Mouse (Mus musculus) forebrain, embryonic 10.5 days (tissue): Measurements from ENCODE around the gene Fads2. TPM values are rescaled to one million over a fixed set of nuclear protein-coding genes. Genes with fewer than 3 reads are reported as not detected.
A peak's percentile ranks its signal among the peaks of the same experiment; 100 is the strongest.

Experiments
- DNase-seq: peaks from one replicate; pipeline ENCODE4 v3.0.0-alpha.2; 2017; ENCODE audit warnings: low spot score; ENCODE audit errors: extremely low spot score
- H3K27ac ChIP-seq: fragments of 300-500 bp; sonication (generic); 2 replicates; pipeline ENCODE4 v1.5.1; 2016; ENCODE audit warnings: mild to moderate bottlenecking
- H3K27me3 ChIP-seq: fragments of 300-500 bp; sonication (generic); 2 replicates; pipeline ENCODE4 v1.6.1; 2016; ENCODE audit warnings: mild to moderate bottlenecking; ENCODE audit not compliant: poor library complexity, severe bottlenecking
- H3K36me3 ChIP-seq: fragments of 300-500 bp; sonication (generic); replicated peaks from 2 replicates; pipeline ENCODE4 v1.6.1; 2016; ENCODE audit warnings: mild to moderate bottlenecking, moderate library complexity
- H3K4me1 ChIP-seq: fragments of 300-500 bp; sonication (generic); 2 replicates; pipeline ENCODE4 v1.6.1; 2016
- H3K4me3 ChIP-seq: fragments of 300-500 bp; sonication (generic); 2 replicates; pipeline ENCODE4 v1.5.1; 2016; ENCODE audit warnings: mild to moderate bottlenecking, moderate library complexity
- H3K9me3 ChIP-seq: fragments of 300-500 bp; sonication (generic); 2 replicates; pipeline ENCODE4 v1.6.1; 2016; ENCODE audit warnings: mild to moderate bottlenecking, moderate library complexity
- WGBS: fragments of 180-500 bp; shearing (Covaris S2); methylation state at CpG from one replicate; pipeline ENCODE4 v1.1.7; 2016; 5-methylcytosine and 5-hydroxymethylcytosine counted together
- polyA plus RNA-seq: library from polyadenylated mRNA; unstranded; fragments of >200 nt; fragmentation: Nextera tagmentation; extraction: Ambion mirVana; gene quantifications from 2 replicates; pipeline ENCODE4 v1.2.1, GENCODE M21; 2016

Fads2 gene
- polyA plus RNA-seq, 1 experiment from 2014 or later: 201 TPM

DNA sequence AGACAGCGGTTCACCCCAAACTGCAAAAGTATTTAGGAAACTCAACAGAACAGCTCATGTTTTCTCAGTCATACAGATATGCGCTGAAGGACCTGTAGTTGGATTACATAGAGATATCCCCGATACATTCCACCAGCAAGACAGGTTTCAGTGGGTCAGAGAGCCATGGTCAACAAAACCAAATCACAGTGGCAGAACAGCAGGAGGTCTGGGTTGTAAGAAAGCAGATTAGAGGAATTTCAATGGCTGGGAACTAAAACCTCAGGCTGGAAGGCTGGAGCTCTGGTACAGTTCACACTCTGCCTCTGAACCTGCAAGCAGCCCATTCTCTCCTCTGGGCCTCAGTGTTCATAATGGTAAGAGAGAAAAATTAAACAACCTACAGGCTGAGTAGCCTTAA, 15.1 kb upstream of the Fads2 start:
- WGBS: 41% methylated on average over 3 of the region's 3 CpGs
- Histone ChIP-seq H3K9me3 (peaks cover 7% of the 10 kb centered on the region; the same call in 1 of the 2 replicates), H3K36me3 (no peaks in the 10 kb centered on the region), H3K4me3 (no peak overlapping the region), H3K4me1 (peaks cover 17% of the 10 kb centered on the region), H3K27me3 (no peaks in the 10 kb centered on the region), H3K27ac (no peak overlapping the region)
- peak; percentile 28 for DNase-seq

GRCm38 (mm10) chr19:10115373-10116158, 14.0 kb upstream of the Fads2 start:
- Histone ChIP-seq H3K4me3 (no peak overlapping the region), H3K9me3 (peaks cover 7% of the 10 kb centered on the region; the same call in 1 of the 2 replicates), H3K4me1 (peaks cover 20% of the 10 kb centered on the region), H3K27me3 (no peaks in the 10 kb centered on the region), H3K36me3 (no peaks in the 10 kb centered on the region), H3K27ac (no peak overlapping the region)
- WGBS: 85% methylated on average over 6 of the region's 6 CpGs
- DNase-seq: no peak

DNA sequence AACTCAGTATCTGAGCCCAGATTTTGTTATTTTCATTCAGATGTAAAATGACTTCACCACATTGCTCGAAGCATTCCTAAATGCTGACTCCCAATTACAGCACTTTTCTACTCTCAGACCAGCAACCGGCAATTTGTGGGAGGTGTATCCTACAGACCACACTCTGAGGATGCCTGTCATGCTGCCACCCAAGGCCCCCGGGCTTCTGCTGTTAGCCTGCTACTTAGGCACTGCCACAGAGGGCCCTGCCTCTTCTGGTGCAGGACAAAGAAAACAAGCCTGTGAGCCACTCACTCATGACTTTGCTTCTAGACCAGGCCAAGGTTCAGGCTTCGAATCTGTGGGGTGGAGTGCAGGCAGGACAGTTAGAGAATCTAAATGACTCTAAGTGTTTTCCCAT, 11.4 kb upstream of the Fads2 start:
- Histone ChIP-seq H3K4me3 (no peak overlapping the region), H3K36me3 (no peaks in the 10 kb centered on the region), H3K9me3 (no peaks in the 10 kb centered on the region), H3K27ac (no peak overlapping the region), H3K4me1 (peaks cover 20% of the 10 kb centered on the region), H3K27me3 (no peaks in the 10 kb centered on the region)
- DNase-seq: no peak
- 86% methylated on average over 4 of the region's 4 CpGs for whole genome bisulfite sequencing

DNA sequence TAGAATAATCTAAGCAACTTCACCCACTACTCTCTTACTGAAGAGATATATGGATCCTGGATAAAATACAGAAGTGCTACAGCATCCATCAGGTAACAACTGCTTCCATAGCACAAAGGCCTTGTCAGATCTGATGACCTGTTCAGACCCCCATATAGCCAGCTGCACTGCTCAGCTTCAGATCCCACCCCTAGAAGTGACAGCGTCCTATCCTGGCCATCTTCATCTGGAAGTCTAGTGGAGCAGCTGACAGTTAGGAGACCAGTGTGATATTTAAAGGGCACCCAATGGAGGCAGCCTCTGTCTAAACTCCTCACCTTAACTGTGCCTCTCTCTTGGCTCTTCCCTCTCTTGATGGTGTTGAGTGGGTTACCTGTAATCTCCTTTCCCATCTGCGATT, 7.1 kb upstream of the Fads2 start:
- no peaks in the 10 kb centered on the region for H3K27me3 ChIP-seq
- H3K4me1 ChIP-seq: 0 out of 2 replicates have a peak, but pooled peaks cover 2% of the 10 kb centered on the region
- H3K36me3 ChIP-seq: no peaks in the 10 kb centered on the region
- H3K9me3 ChIP-seq: no peaks in the 10 kb centered on the region
- no peak for DNase-seq
- H3K27ac ChIP-seq: no peak overlapping the region
- 91% methylated on average over 2 of the region's 2 CpGs for WGBS
- no peak overlapping the region for H3K4me3 ChIP-seq

DNA sequence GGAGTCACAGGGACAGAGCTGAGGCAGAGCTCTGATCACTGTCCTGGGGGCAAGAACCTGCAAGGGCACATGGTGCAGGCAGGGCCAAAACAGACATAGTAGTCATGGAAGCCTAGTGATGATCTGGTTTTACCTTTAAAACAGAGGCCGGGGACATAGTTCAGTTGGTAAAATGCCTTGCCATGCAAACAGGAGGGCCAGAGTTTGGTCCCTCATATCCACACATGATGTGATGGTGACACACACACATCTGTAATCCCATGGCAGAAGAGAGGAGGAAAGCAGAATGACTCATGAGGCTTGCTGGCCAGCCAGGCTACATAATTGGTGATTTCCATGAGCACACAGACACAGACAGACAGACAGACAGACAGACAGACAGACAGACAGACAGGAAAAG, 6.6 kb upstream of the Fads2 start:
- Histone ChIP-seq H3K27ac (no peak overlapping the region), H3K9me3 (no peaks in the 10 kb centered on the region), H3K4me1 (peaks cover 2% of the 10 kb centered on the region; the same call in 1 of the 2 replicates), H3K4me3 (no peak overlapping the region), H3K36me3 (no peaks in the 10 kb centered on the region), H3K27me3 (no peaks in the 10 kb centered on the region)
- WGBS: 91% methylated on average over 1 of the region's 1 CpGs
- DNase-seq: no peak

DNA sequence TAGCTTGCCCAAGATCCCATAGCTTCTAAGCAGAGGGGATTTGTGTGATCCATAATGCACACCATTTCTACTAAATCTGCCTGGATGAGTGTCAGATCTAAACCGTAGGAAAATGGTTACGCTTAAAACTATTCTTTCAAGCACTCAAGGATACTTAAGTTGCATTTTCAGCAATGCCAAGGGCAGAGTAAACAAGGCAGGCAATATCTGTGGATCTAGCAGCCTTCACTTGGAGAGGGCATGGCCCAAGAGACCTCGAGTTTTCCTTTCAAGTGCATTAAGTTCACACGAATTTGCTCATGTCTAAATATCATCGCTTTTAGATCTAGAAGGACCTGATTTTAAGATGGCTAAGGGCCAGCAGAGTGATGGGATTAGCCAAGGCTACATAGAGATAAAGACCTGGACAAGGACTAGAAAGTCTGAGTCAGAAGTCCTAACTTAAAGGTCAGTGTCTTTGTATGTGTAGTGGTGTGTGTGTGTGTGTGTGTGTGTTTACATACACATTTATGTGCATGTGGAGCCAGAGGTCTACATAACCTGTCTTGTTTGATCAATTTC, 5.6 kb upstream of the Fads2 start:
- no peak for DNase-seq
- H3K4me3 ChIP-seq: no peak overlapping the region
- H3K27me3 ChIP-seq: no peaks in the 10 kb centered on the region
- no peaks in the 10 kb centered on the region for H3K36me3 ChIP-seq
- no peaks in the 10 kb centered on the region for H3K9me3 ChIP-seq
- H3K4me1 ChIP-seq: peaks cover 12% of the 10 kb centered on the region
- WGBS: 90% methylated on average over 5 of the region's 5 CpGs
- no peak overlapping the region for H3K27ac ChIP-seq

GRCm38 (mm10) chr19:10106634-10107033, 5.1 kb upstream of the Fads2 start:
- Histone ChIP-seq H3K9me3 (no peaks in the 10 kb centered on the region), H3K4me3 (no peak overlapping the region), H3K4me1 (peaks cover 15% of the 10 kb centered on the region), H3K27ac (no peak overlapping the region), H3K36me3 (no peaks in the 10 kb centered on the region), H3K27me3 (no peaks in the 10 kb centered on the region)
- no peak for DNase-seq
- WGBS: 91% methylated on average over 2 of the region's 2 CpGs

DNA sequence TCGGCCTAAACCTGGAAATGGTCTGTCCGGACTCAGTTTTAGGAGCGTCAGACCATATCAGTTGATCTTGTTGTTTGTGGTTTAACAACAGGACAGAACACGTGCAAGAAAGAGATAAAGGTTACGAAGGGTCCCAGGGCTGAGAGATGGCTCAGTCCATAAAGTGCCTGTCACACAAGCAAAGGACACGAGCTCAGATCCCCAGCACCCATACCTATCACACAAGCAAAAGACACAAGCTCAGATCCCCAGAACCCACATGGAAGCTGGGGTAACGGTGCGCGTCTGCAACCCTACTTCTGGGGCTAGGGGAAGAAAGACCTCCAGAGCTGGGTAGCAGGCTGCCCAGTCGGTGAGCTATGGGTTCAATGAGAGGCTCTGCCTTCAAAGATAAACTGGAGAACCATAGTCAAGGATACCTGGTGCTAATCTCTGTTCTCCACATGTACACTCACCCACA, 3.5 kb upstream of the Fads2 start:
- DNase-seq: no peak
- Histone ChIP-seq H3K27ac (peak overlapping the region; percentile 46; the same call in 1 of the 2 replicates), H3K4me3 (no peak overlapping the region), H3K36me3 (no peaks in the 10 kb centered on the region), H3K9me3 (no peaks in the 10 kb centered on the region), H3K4me1 (peaks cover 16% of the 10 kb centered on the region), H3K27me3 (no peaks in the 10 kb centered on the region)
- WGBS: 89% methylated on average over 10 of the region's 10 CpGs

- no peak for DNase-seq
- WGBS: 91% methylated on average over 6 of the region's 6 CpGs
- peak overlapping the region; percentile 99; the same call in 1 of the 2 replicates for H3K27ac ChIP-seq
Measured at GRCm38 (mm10) chr19:10104234-10104633, 2.7 kb upstream of the Fads2 start.

DNA sequence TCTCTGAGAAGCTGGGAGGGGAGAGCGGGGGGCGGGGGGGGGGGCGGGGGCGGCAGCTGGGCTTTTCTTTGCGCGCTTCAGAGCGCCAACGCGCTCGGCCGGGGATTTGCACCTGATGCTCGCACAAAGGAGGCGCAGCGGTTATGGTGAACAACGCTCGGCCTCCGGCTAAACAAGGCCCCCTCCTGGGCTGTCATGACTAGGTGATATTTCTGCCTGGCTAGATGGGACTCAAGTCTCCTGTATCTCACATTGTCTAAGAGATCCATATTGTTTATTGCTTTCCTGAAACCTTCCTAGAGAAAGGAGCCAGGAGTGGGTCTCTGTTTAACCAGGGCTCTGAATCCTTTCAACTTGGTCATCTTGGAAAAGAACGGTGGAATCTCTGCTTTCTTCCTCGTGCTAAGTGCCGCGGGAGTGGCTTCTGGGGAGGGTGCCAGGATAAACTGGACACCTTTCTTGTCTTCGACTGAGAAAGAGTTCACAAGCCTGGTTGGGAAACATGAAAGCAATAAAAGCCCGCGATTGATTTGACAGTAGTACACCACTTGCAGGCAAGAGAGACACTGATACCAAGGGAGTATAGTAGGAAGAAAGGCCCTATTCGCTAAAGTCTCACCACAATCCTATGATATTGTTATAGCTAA, 631 bp upstream of the Fads2 start:
- peaks cover 25% of the 10 kb centered on the region for H3K36me3 ChIP-seq
- DNase-seq: no peak
- peak overlapping the region; percentile 99 for H3K27ac ChIP-seq
- no peaks in the 10 kb centered on the region for H3K27me3 ChIP-seq
- H3K4me3 ChIP-seq: peak overlapping the region; percentile 89
- H3K9me3 ChIP-seq: no peaks in the 10 kb centered on the region
- H3K4me1 ChIP-seq: peaks cover 45% of the 10 kb centered on the region
- 4% methylated on average over 25 of the region's 25 CpGs for WGBS

More at GRCm38 (mm10) chr19:10104234-10104633, 2.7 kb upstream of the Fads2 start:
- H3K36me3 ChIP-seq: peaks cover 5% of the 10 kb centered on the region
- no peaks in the 10 kb centered on the region for H3K27me3 ChIP-seq
- peaks cover 24% of the 10 kb centered on the region for H3K4me1 ChIP-seq
- H3K4me3 ChIP-seq: no peak overlapping the region
- H3K9me3 ChIP-seq: no peaks in the 10 kb centered on the region

DNA sequence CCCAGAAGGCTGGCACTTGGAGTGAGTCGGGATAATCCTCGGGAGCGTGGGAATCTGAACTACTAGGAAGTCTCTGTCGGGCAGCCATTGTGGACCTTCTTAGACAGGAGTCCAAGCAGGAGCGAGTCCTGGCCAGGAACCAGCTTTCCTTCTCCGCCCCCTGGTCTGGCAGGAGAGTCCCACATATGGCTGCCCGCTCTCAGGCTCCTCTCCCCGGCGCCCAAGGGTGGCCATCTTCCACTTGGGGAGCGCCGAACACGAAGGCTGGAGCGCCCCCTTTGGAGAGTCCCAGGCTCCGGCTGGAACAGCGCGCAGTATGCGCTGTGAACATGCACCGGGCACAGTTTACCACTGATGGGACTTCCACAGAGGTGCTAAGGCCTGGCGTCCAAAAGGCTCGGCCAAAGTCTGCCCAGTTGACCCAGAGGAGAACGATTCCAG, 895 bp downstream of the Fads2 start:
- Histone ChIP-seq H3K27ac (peak overlapping the region; percentile 99), H3K4me1 (peaks cover 57% of the 10 kb centered on the region), H3K4me3 (peak overlapping the region; percentile 89), H3K27me3 (no peaks in the 10 kb centered on the region), H3K9me3 (no peaks in the 10 kb centered on the region), H3K36me3 (peaks cover 41% of the 10 kb centered on the region)
- peak; percentile 81 for DNase-seq
- under 1% methylated on average over 21 of the region's 21 CpGs for WGBS

DNA sequence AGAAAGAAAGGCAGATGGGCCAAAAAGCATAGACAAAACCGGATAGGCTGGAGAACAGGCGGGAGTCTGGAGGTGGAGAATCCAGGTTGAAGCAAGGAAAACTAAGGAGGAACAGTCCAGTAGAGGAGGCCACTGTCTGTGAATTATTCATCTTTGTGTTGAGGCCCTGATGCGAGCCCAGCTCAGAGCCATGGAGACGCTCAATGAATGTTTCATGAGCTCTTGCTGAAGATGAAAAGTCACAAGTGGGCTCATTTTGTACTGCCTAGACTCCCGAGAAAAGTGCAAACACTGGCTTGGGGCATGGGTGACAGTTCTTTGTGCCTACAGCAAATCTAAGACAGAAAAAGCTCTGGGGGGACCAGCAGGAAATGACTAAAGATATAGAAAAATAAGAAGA, 3.7 kb downstream of the Fads2 start:
- H3K27ac ChIP-seq: no peak overlapping the region
- H3K4me3 ChIP-seq: peak overlapping the region; percentile 8; the same call in 1 of the 2 replicates
- H3K36me3 ChIP-seq: peaks cover 69% of the 10 kb centered on the region
- no peaks in the 10 kb centered on the region for H3K9me3 ChIP-seq
- no peaks in the 10 kb centered on the region for H3K27me3 ChIP-seq
- DNase-seq: no peak
- peaks cover 64% of the 10 kb centered on the region for H3K4me1 ChIP-seq
- WGBS: 85% methylated on average over 5 of the region's 5 CpGs
